Mouse (Mus musculus): ENCODE measurements around the gene Gm49373.

DNA sequence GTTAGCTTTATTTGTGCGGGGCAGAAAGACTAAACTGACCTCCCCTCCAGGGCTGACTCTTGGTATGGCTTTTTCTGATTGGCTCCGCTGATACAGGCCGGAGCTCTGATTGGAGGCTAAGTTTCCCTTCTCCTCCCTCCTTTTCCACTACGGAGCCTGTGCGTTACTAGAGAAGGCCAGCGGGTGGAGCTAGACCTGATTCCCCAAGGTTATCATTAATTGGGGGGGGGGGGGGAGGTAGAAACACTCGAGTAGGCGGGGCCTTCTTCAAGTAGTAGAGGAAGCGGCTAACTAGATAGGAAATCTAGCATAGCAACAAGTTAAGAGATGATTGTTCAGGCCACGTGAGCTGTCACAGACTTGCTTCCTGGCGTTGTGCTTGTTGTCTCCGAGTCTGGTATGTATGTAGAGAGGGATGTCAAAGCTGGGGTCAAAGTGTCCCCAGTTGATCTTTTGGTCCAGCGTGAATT, 42.1 kb downstream of the Gm49373 start:
- TF ChIP-seq CTCF (IDR thresholded peaks at IDR 0.05; ENCODE audit: low read depth, low read length) (peak; percentile 34), EP300 (IDR thresholded peaks at IDR 0.05; ENCODE audit: insufficient read depth, low read depth, low read length) (no peak)
